In genomic region chr11:102778165-102778564, GRCm38 (mm10) we compare ENCODE assay signal across 8 mouse cellular contexts. TPM values are rescaled to one million over a fixed set of nuclear protein-coding genes. Genes with fewer than 3 reads are reported as not detected.
DNase-seq lines count a peak whose midpoint lies in the region; ATAC-seq and TF ChIP-seq lines count a peak whose summit lies in the region.
"Had no signal": no experiment of that assay in that cellular context is flagged by ENCODE, and none has a peak within 500 bp of the region (broad histone marks: within the 10 kb centered on the region; RNA-seq: fewer than 3 reads in every experiment).

No protein-coding gene starts in this region.

- no peaks in the 10 kb centered on the region for H3K36me3 ChIP-seq in kidney, embryonic 16.5 days (ENCODE audit: insufficient read depth, low read length)
- H3K36me3 ChIP-seq in forebrain, embryonic 14.5 days (ENCODE audit: control insufficient read depth, insufficient read depth, low read length), result peaks cover 15% of the 10 kb centered on the region; the same call in 1 of the 2 replicates
- H3K36me3 ChIP-seq in midbrain, postnatal 0 days (ENCODE audit: insufficient read depth, low read length), result peaks cover 23% of the 10 kb centered on the region

- ATAC-seq in kidney, embryonic 16.5 days (ENCODE audit: low FRiP score, low TSS enrichment), result no peak
- ATAC-seq in forebrain, embryonic 14.5 days, result no peak
- ATAC-seq in midbrain, postnatal 0 days (ENCODE audit: low FRiP score), result no peak

- no peaks in the 10 kb centered on the region for H3K27me3 ChIP-seq in kidney, embryonic 16.5 days (ENCODE audit: insufficient read depth, low read length)
- H3K27me3 ChIP-seq in forebrain, embryonic 14.5 days (replicated peaks; ENCODE audit: control insufficient read depth, insufficient read depth, low read length), result no peaks in the 10 kb centered on the region
- H3K27me3 ChIP-seq in midbrain, postnatal 0 days (ENCODE audit: insufficient read depth, low read length), result no peaks in the 10 kb centered on the region

- DNase-seq in kidney, adult 8-10 months, result no peak
- peak; percentile 31 to 47 for DNase-seq in cerebellum, postnatal 25 days
- no peak for DNase-seq in forebrain, embryonic 14.5 days (ENCODE audit: low spot score)
- DNase-seq in midbrain, postnatal 0 days (ENCODE audit: low spot score), result no peak
- DNase-seq in MN1 (ENCODE audit: low spot score), result no peak
- DNase-seq in thymus, postnatal 4 days, result no peak

- H3K9me3 ChIP-seq in kidney, embryonic 16.5 days (ENCODE audit: low read length), result no peaks in the 10 kb centered on the region
- H3K9me3 ChIP-seq in forebrain, embryonic 14.5 days (replicated peaks; ENCODE audit: control insufficient read depth, low read length), result no peaks in the 10 kb centered on the region
- no peaks in the 10 kb centered on the region for H3K9me3 ChIP-seq in midbrain, postnatal 0 days (ENCODE audit: low read length)

- H3K27ac ChIP-seq in kidney, embryonic 16.5 days (ENCODE audit: low read length), result peak overlapping the region; percentile 55
- H3K27ac ChIP-seq in forebrain, embryonic 14.5 days (ENCODE audit: low read depth, low read length), result no peak overlapping the region
- 0 out of 2 replicates have a peak overlapping the region, but pooled peaks have one; percentile 13 for H3K27ac ChIP-seq in midbrain, postnatal 0 days (ENCODE audit: low read depth, low read length)
- H3K27ac ChIP-seq: macrophage had no signal

- WGBS in kidney, embryonic 16.5 days, result 22% methylated on average over 14 of the region's 14 CpGs
- whole genome bisulfite sequencing in forebrain, embryonic 14.5 days, result 35% methylated on average over 14 of the region's 14 CpGs
- WGBS in midbrain, postnatal 0 days, result 37% methylated on average over 14 of the region's 14 CpGs

- H3K4me2 ChIP-seq in kidney, embryonic 16.5 days (replicated peaks; ENCODE audit: low read depth, low read length), result peak overlapping the region; percentile 61
- H3K4me2 ChIP-seq in forebrain, embryonic 14.5 days (ENCODE audit: low read length), result peak overlapping the region; percentile 38; the same call in 1 of the 2 replicates
- H3K4me2 ChIP-seq in midbrain, postnatal 0 days (ENCODE audit: low read depth, low read length, poor library complexity, severe bottlenecking), result peak overlapping the region; percentile 32; the same call in 1 of the 2 replicates

- TF ChIP-seq CTCF in midbrain, postnatal 0 days (IDR thresholded peaks at IDR 0.05), result no peak

- peak overlapping the region; percentile 35 for H3K4me3 ChIP-seq in kidney, embryonic 16.5 days (ENCODE audit: low read length)
- no peak overlapping the region for H3K4me3 ChIP-seq in forebrain, embryonic 14.5 days (ENCODE audit: low read depth, low read length)
- H3K4me3 ChIP-seq in midbrain, postnatal 0 days (ENCODE audit: low read depth, low read length), result no peak overlapping the region

- peak overlapping the region; percentile 70 for H3K9ac ChIP-seq in kidney, embryonic 16.5 days (replicated peaks; ENCODE audit: low read length)
- H3K9ac ChIP-seq in forebrain, embryonic 14.5 days (ENCODE audit: low read length), result no peak overlapping the region
- H3K9ac ChIP-seq in midbrain, postnatal 0 days (replicated peaks; ENCODE audit: low read length, poor library complexity, severe bottlenecking), result no peak overlapping the region

- H3K4me1 ChIP-seq in kidney, embryonic 16.5 days (ENCODE audit: insufficient read depth, low read length), result peaks cover 23% of the 10 kb centered on the region
- H3K4me1 ChIP-seq in forebrain, embryonic 14.5 days (ENCODE audit: control insufficient read depth, insufficient read depth, low read length), result peaks cover 14% of the 10 kb centered on the region
- H3K4me1 ChIP-seq in midbrain, postnatal 0 days (ENCODE audit: insufficient read depth, low read length), result 0 out of 2 replicates have a peak, but pooled peaks cover 3% of the 10 kb centered on the region

RNA-seq across cellular contexts. Expression of gene Adam11, which starts 16.9 kb away (rescaled TPM):
- polyA plus RNA-seq in kidney, embryonic 16.5 days (2015; fragmentation: Nextera tagmentation; extraction: Ambion mirVana), result 8.7 and 8.8 TPM in 2 replicates
- 10.0 and 12.5 TPM in 2 replicates for polyA plus RNA-seq in forebrain, embryonic 14.5 days (2014; fragmentation: Nextera tagmentation; extraction: Ambion mirVana)
- 43.8 and 46.9 TPM in 2 replicates for total RNA-seq in midbrain, postnatal 0 days (2014; rRNA removed)
- 21.5 and 22.3 TPM in 2 replicates for polyA plus RNA-seq in midbrain, postnatal 0 days (2015; fragmentation: Nextera tagmentation; extraction: Ambion mirVana)

RNA-seq across cellular contexts. Expression of gene Gjc1, which starts 41.3 kb away (rescaled TPM):
- 54.5 and 55.4 TPM in 2 replicates for polyA plus RNA-seq in kidney, embryonic 16.5 days (2015; fragmentation: Nextera tagmentation; extraction: Ambion mirVana)
- 41.5 and 47.0 TPM in 2 replicates for polyA plus RNA-seq in forebrain, embryonic 14.5 days (2014; fragmentation: Nextera tagmentation; extraction: Ambion mirVana)
- 18.1 and 18.8 TPM in 2 replicates for total RNA-seq in midbrain, postnatal 0 days (2014; rRNA removed)
- 14.8 and 17.8 TPM in 2 replicates for polyA plus RNA-seq in midbrain, postnatal 0 days (2015; fragmentation: Nextera tagmentation; extraction: Ambion mirVana)
- polyA plus RNA-seq: macrophage had no signal

RNA-seq across cellular contexts. Expression of gene Higd1b, which starts 57.5 kb away (rescaled TPM):
- 0.42 and 2.5 TPM in 2 replicates for polyA plus RNA-seq in kidney, embryonic 16.5 days (2015; fragmentation: Nextera tagmentation; extraction: Ambion mirVana)
- polyA plus RNA-seq in forebrain, embryonic 14.5 days (2014; fragmentation: Nextera tagmentation; extraction: Ambion mirVana), result 6.2 and 7.9 TPM in 2 replicates
- 12.3 and 12.8 TPM in 2 replicates for total RNA-seq in midbrain, postnatal 0 days (2014; rRNA removed)
- 13.1 and 15.3 TPM in 2 replicates for polyA plus RNA-seq in midbrain, postnatal 0 days (2015; fragmentation: Nextera tagmentation; extraction: Ambion mirVana)
- polyA plus RNA-seq: macrophage had no signal

Comparison
In these comparisons a context has a peak if more than half of its experiments do, and no peak if none do; other contexts are left out.
1. DNase-seq: peak in cerebellum, postnatal 25 days (2 of 2); none in kidney, adult 8-10 months (0 of 2), forebrain, embryonic 14.5 days (single experiment), midbrain, postnatal 0 days (single experiment), MN1 (single experiment) and thymus, postnatal 4 days (single experiment).
2. Peak in every context shown above with its lines, with median percentiles within 50 percentile points of each other: H3K4me2 ChIP-seq.